Mouse (Mus musculus): ENCODE measurements around the gene Zfp365.

The Zfp365 gene

GRCm38 (mm10) chr10:67912337-67912776 lies at the start of gene Zfp365:
TSS of gene Zfp365 (minus strand) at chr10:67912662.
- DNase-seq (ENCODE audit: low spot score), result peak; percentile 60

- DNase-seq (ENCODE audit: low spot score), result no peak
These were observed 47.5 kb upstream of the Zfp365 start for GRCm38 (mm10) chr10:67959982-67960381.

GRCm38 (mm10) chr10:67955982-67956381 lies 43.5 kb upstream of the Zfp365 start:
- no peak for DNase-seq (ENCODE audit: low spot score)

- DNase-seq (ENCODE audit: low spot score), result no peak
These were observed 39.2 kb upstream of the Zfp365 start for GRCm38 (mm10) chr10:67951690-67952089.

- no peak for DNase-seq (ENCODE audit: low spot score)
These were observed 37.7 kb upstream of the Zfp365 start for GRCm38 (mm10) chr10:67950059-67950748.

- DNase-seq (ENCODE audit: low spot score), result no peak
These were observed 31.1 kb upstream of the Zfp365 start for GRCm38 (mm10) chr10:67943513-67943912.

GRCm38 (mm10) chr10:67939546-67939945 lies 27.1 kb upstream of the Zfp365 start:
- DNase-seq (ENCODE audit: low spot score), result no peak

- DNase-seq (ENCODE audit: low spot score), result no peak
These were observed 25.3 kb upstream of the Zfp365 start for GRCm38 (mm10) chr10:67937775-67938174.

GRCm38 (mm10) chr10:67936944-67937343 lies 24.5 kb upstream of the Zfp365 start:
- no peak for DNase-seq (ENCODE audit: low spot score)

- DNase-seq (ENCODE audit: low spot score), result no peak
These were observed 20.3 kb upstream of the Zfp365 start for GRCm38 (mm10) chr10:67932780-67933179.

- DNase-seq (ENCODE audit: low spot score), result no peak
These were observed 18.9 kb upstream of the Zfp365 start for GRCm38 (mm10) chr10:67931328-67931727.

GRCm38 (mm10) chr10:67928584-67928983 lies 16.1 kb upstream of the Zfp365 start:
- no peak for DNase-seq (ENCODE audit: low spot score)

GRCm38 (mm10) chr10:67927718-67928455 lies 15.4 kb upstream of the Zfp365 start:
- no peak for DNase-seq (ENCODE audit: low spot score)

GRCm38 (mm10) chr10:67924030-67924429 lies 11.6 kb upstream of the Zfp365 start:
- no peak for DNase-seq (ENCODE audit: low spot score)

- no peak for DNase-seq (ENCODE audit: low spot score)
These were observed 9.3 kb upstream of the Zfp365 start for GRCm38 (mm10) chr10:67921777-67922176.

- DNase-seq (ENCODE audit: low spot score), result no peak
These were observed 7.2 kb upstream of the Zfp365 start for GRCm38 (mm10) chr10:67919706-67920105.

GRCm38 (mm10) chr10:67918194-67918899 lies 5.9 kb upstream of the Zfp365 start:
- DNase-seq (ENCODE audit: low spot score), result no peak

- DNase-seq (ENCODE audit: low spot score), result no peak
These were observed 4.9 kb upstream of the Zfp365 start for GRCm38 (mm10) chr10:67917356-67917755.

GRCm38 (mm10) chr10:67911447-67912336 lies 770 bp downstream of the Zfp365 start:
- DNase-seq (ENCODE audit: low spot score), result no peak

GRCm38 (mm10) chr10:67907931-67908330 lies 4.5 kb downstream of the Zfp365 start:
- no peak for DNase-seq (ENCODE audit: low spot score)

GRCm38 (mm10) chr10:67906926-67907325 lies 5.5 kb downstream of the Zfp365 start:
- DNase-seq (ENCODE audit: low spot score), result no peak

- no peak for DNase-seq (ENCODE audit: low spot score)
These were observed 6.4 kb downstream of the Zfp365 start for GRCm38 (mm10) chr10:67906063-67906462.

Measured in layer of hippocampus, adult 9-10 months (tissue).